Mouse (Mus musculus): ENCODE data around the gene Baz1b. TPM values are rescaled to one million over a fixed set of nuclear protein-coding genes. Genes with fewer than 3 reads are reported as not detected.
A peak's percentile ranks its signal among the peaks of the same experiment; 100 is the strongest.

Gene Baz1b
- polyA plus RNA-seq, 1 experiment from 2014 or later, result 20.9 TPM

GRCm38 (mm10) chr5:135242136-135242535, 55.1 kb downstream of the Baz1b start:
- no peak for ATAC-seq
- Histone ChIP-seq H3K4me3 (ENCODE audit: low read length) (no peak overlapping the region), H3K27me3 (replicated peaks; ENCODE audit: control insufficient read depth, insufficient read depth, low read length) (no peaks in the 10 kb centered on the region), H3K4me1 (ENCODE audit: control insufficient read depth, insufficient read depth, low read length) (no peaks in the 10 kb centered on the region), H3K9ac (ENCODE audit: low read depth, low read length) (no peak overlapping the region), H3K27ac (ENCODE audit: low read length) (no peak overlapping the region), H3K36me3 (ENCODE audit: control insufficient read depth, insufficient read depth, low read length) (peaks cover 48% of the 10 kb centered on the region), H3K4me2 (ENCODE audit: low read depth, low read length) (no peak overlapping the region), H3K9me3 (ENCODE audit: control insufficient read depth, low read length) (no peaks in the 10 kb centered on the region)
- 77% methylated on average over 12 of the region's 12 CpGs for WGBS

- 79% methylated on average over 3 of the region's 3 CpGs for WGBS
- no peak overlapping the region for H3K4me3 ChIP-seq (ENCODE audit: low read length)
- H3K27ac ChIP-seq (ENCODE audit: low read length), result no peak overlapping the region
- peaks cover 48% of the 10 kb centered on the region for H3K36me3 ChIP-seq (ENCODE audit: control insufficient read depth, insufficient read depth, low read length)
- H3K4me1 ChIP-seq (ENCODE audit: control insufficient read depth, insufficient read depth, low read length), result no peaks in the 10 kb centered on the region
- H3K9me3 ChIP-seq (ENCODE audit: control insufficient read depth, low read length), result no peaks in the 10 kb centered on the region
- no peak overlapping the region for H3K9ac ChIP-seq (ENCODE audit: low read depth, low read length)
- ATAC-seq, result no peak
- no peaks in the 10 kb centered on the region for H3K27me3 ChIP-seq (replicated peaks; ENCODE audit: control insufficient read depth, insufficient read depth, low read length)
- H3K4me2 ChIP-seq (ENCODE audit: low read depth, low read length), result no peak overlapping the region
Measured at GRCm38 (mm10) chr5:135242608-135243007, 55.5 kb downstream of the Baz1b start.

- Histone ChIP-seq H3K36me3 (ENCODE audit: control insufficient read depth, insufficient read depth, low read length) (peaks cover 48% of the 10 kb centered on the region), H3K4me2 (ENCODE audit: low read depth, low read length) (no peak overlapping the region), H3K27ac (ENCODE audit: low read length) (no peak overlapping the region), H3K4me1 (ENCODE audit: control insufficient read depth, insufficient read depth, low read length) (no peaks in the 10 kb centered on the region), H3K9ac (ENCODE audit: low read depth, low read length) (no peak overlapping the region), H3K4me3 (ENCODE audit: low read length) (no peak overlapping the region), H3K27me3 (replicated peaks; ENCODE audit: control insufficient read depth, insufficient read depth, low read length) (no peaks in the 10 kb centered on the region), H3K9me3 (ENCODE audit: control insufficient read depth, low read length) (no peaks in the 10 kb centered on the region)
- no peak for ATAC-seq
- 91% methylated on average over 1 of the region's 1 CpGs for WGBS
Measured at GRCm38 (mm10) chr5:135243166-135243565, 56.1 kb downstream of the Baz1b start.

GRCm38 (mm10) chr5:135246531-135246930, 59.5 kb downstream of the Baz1b start:
- no peak for ATAC-seq
- no peak overlapping the region for H3K4me3 ChIP-seq (ENCODE audit: low read length)
- H3K4me1 ChIP-seq (ENCODE audit: control insufficient read depth, insufficient read depth, low read length), result peaks cover 15% of the 10 kb centered on the region
- 68% methylated on average over 4 of the region's 4 CpGs for WGBS
- no peak overlapping the region for H3K4me2 ChIP-seq (ENCODE audit: low read depth, low read length)
- no peak overlapping the region for H3K9ac ChIP-seq (ENCODE audit: low read depth, low read length)
- peaks cover 27% of the 10 kb centered on the region for H3K36me3 ChIP-seq (ENCODE audit: control insufficient read depth, insufficient read depth, low read length)
- peaks cover 21% of the 10 kb centered on the region for H3K27me3 ChIP-seq (replicated peaks; ENCODE audit: control insufficient read depth, insufficient read depth, low read length)
- no peak overlapping the region for H3K27ac ChIP-seq (ENCODE audit: low read length)
- H3K9me3 ChIP-seq (ENCODE audit: control insufficient read depth, low read length), result no peaks in the 10 kb centered on the region

GRCm38 (mm10) chr5:135247337-135247736, 60.3 kb downstream of the Baz1b start:
- Histone ChIP-seq H3K27me3 (replicated peaks; ENCODE audit: control insufficient read depth, insufficient read depth, low read length) (peaks cover 21% of the 10 kb centered on the region), H3K4me3 (ENCODE audit: low read length) (no peak overlapping the region), H3K4me1 (ENCODE audit: control insufficient read depth, insufficient read depth, low read length) (peaks cover 15% of the 10 kb centered on the region), H3K27ac (ENCODE audit: low read length) (no peak overlapping the region), H3K4me2 (ENCODE audit: low read depth, low read length) (no peak overlapping the region), H3K9ac (ENCODE audit: low read depth, low read length) (no peak overlapping the region), H3K9me3 (ENCODE audit: control insufficient read depth, low read length) (no peaks in the 10 kb centered on the region), H3K36me3 (ENCODE audit: control insufficient read depth, insufficient read depth, low read length) (peaks cover 22% of the 10 kb centered on the region)
- no peak for ATAC-seq
- 79% methylated on average over 9 of the region's 9 CpGs for WGBS

GRCm38 (mm10) chr5:135248956-135249676, 62.1 kb downstream of the Baz1b start:
- Histone ChIP-seq H3K4me3 (ENCODE audit: low read length) (no peak overlapping the region), H3K4me2 (ENCODE audit: low read depth, low read length) (no peak overlapping the region), H3K27me3 (replicated peaks; ENCODE audit: control insufficient read depth, insufficient read depth, low read length) (peaks cover 21% of the 10 kb centered on the region), H3K36me3 (ENCODE audit: control insufficient read depth, insufficient read depth, low read length) (peaks cover 10% of the 10 kb centered on the region), H3K4me1 (ENCODE audit: control insufficient read depth, insufficient read depth, low read length) (peaks cover 15% of the 10 kb centered on the region), H3K27ac (ENCODE audit: low read length) (no peak overlapping the region), H3K9ac (ENCODE audit: low read depth, low read length) (no peak overlapping the region), H3K9me3 (ENCODE audit: control insufficient read depth, low read length) (no peaks in the 10 kb centered on the region)
- 84% methylated on average over 16 of the region's 16 CpGs for WGBS
- ATAC-seq, result no peak

DNA sequence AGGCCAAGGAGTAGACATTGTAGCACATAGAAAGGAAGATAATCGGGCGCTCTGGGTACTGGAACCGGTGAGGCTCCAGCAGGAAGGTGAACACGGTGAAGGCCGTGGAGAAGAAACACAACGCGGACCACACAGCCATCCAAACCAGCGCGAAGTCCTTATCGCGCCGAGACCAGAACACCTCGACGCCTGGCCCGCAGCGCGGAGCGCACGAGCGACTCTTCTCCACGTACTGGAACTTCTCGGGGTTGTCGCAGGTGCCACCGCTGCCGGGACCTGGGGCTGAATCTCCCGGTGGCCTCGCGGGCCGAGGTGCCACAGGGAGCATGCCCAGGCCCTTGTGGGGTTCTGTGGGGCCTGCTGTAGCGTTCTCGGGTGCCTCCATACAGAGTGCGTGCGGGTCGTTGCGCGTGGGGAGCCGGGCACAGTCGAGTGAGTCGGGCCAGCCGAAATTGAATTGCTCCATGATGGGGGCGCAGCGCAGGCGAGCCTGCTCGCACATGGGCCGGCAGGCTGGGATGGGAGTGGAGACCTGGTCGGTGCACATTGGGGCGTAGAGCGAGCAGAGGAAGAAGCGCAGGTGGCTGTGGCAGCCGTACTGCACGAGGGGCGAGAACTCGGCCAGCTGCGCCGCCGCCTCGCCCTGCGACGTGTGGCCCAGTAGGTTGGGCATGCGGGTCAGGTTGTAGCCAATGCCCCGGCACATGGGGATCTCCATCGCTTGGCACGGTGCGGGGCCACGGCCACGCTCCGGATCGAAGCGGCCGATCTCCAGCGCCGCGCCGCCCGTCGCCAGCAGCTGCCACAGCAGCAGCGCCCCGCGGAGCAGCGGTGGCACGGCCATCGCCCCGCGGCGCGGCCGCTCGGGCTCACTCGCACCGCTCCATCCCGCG, 63.4 kb downstream of the Baz1b start:
- ATAC-seq, result peak; percentile 77
- peaks cover 21% of the 10 kb centered on the region for H3K27me3 ChIP-seq (replicated peaks; ENCODE audit: control insufficient read depth, insufficient read depth, low read length)
- peaks cover 15% of the 10 kb centered on the region for H3K4me1 ChIP-seq (ENCODE audit: control insufficient read depth, insufficient read depth, low read length)
- no peak overlapping the region for H3K27ac ChIP-seq (ENCODE audit: low read length)
- H3K9ac ChIP-seq (ENCODE audit: low read depth, low read length), result peak overlapping the region; percentile 65
- H3K9me3 ChIP-seq (ENCODE audit: control insufficient read depth, low read length), result no peaks in the 10 kb centered on the region
- no peaks in the 10 kb centered on the region for H3K36me3 ChIP-seq (ENCODE audit: control insufficient read depth, insufficient read depth, low read length)
- peak overlapping the region; percentile 64 for H3K4me3 ChIP-seq (ENCODE audit: low read length)
- 2% methylated on average over 76 of the region's 92 CpGs for WGBS
- peak overlapping the region; percentile 100 for H3K4me2 ChIP-seq (ENCODE audit: low read depth, low read length)

DNA sequence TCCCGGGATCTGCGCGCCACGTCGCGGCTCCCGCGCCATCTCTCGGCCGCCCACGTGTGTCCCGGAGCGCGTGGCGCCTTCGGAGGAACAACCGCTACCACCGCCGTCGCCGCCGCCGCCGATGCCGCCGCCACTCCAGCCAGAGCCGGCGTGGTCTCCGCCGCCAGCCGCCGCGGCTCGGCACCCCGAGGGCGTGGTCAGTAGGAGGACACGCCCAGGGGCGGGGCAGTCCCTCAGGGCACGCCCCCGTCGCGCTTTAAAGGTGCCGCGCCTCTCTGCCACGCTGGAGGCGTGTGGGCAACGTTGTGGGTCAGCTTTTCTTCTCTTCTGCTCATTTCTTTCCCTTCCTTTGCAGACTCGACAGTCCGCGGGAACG, 64.0 kb downstream of the Baz1b start, which contains the start of gene Fzd9:
TSS of gene Fzd9 (minus strand) at position 152 of the 376 bp plus-strand sequence.
- H3K9ac ChIP-seq (ENCODE audit: low read depth, low read length), result peak within 1 kb of the TSS; percentile 65
- peak; percentile 94 for ATAC-seq
- H3K4me2 ChIP-seq (ENCODE audit: low read depth, low read length), result peak within 1 kb of the TSS; percentile 100
- peaks cover 21% of the 10 kb centered on the region for H3K27me3 ChIP-seq (replicated peaks; ENCODE audit: control insufficient read depth, insufficient read depth, low read length)
- H3K4me3 ChIP-seq (ENCODE audit: low read length), result peak within 1 kb of the TSS; percentile 64
- no peaks in the 10 kb centered on the region for H3K9me3 ChIP-seq (ENCODE audit: control insufficient read depth, low read length)
- WGBS, result under 1% methylated on average over 47 of the region's 51 CpGs
- H3K27ac ChIP-seq (ENCODE audit: low read length), result no peak within 1 kb of the TSS
- peaks cover 15% of the 10 kb centered on the region for H3K4me1 ChIP-seq (ENCODE audit: control insufficient read depth, insufficient read depth, low read length)
- H3K36me3 ChIP-seq (ENCODE audit: control insufficient read depth, insufficient read depth, low read length), result no peaks in the 10 kb centered on the region

DNA sequence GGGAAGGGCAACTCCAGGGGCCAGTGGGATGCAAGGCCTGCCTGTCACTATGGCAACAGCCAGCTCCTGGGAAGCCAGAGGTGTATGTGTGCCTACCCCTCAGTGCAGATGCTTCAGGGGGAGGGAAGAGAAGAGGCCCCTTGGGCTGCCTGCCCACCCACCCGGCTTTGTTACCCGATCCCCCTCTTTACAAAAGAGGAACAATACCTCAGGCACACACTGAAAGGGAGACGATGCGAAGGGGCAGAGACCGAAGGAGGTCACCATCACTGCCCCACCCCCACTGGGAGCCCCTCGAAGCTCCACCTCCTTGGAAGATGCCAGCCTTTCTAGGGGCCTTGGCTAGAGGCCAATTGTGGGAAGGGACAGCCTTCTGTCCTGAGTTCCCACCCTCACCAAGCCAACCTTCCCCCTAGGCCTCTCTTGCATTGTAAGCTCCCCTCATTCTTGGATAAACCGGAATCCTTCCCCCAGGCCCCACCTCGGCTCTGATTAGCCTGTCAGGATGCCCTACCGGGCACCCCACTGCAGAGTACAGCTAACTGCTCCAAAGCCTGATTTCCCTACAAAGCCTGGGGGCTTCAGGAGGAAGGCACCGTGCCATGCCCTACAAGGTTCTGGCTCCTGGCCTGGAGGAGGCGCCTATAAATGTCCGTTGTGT, 66.8 kb downstream of the Baz1b start:
- peaks cover 18% of the 10 kb centered on the region for H3K4me1 ChIP-seq (ENCODE audit: control insufficient read depth, insufficient read depth, low read length)
- no peaks in the 10 kb centered on the region for H3K9me3 ChIP-seq (ENCODE audit: control insufficient read depth, low read length)
- H3K4me2 ChIP-seq (ENCODE audit: low read depth, low read length), result no peak overlapping the region
- no peak overlapping the region for H3K4me3 ChIP-seq (ENCODE audit: low read length)
- no peaks in the 10 kb centered on the region for H3K36me3 ChIP-seq (ENCODE audit: control insufficient read depth, insufficient read depth, low read length)
- no peak for ATAC-seq
- no peak overlapping the region for H3K27ac ChIP-seq (ENCODE audit: low read length)
- peaks cover 21% of the 10 kb centered on the region for H3K27me3 ChIP-seq (replicated peaks; ENCODE audit: control insufficient read depth, insufficient read depth, low read length)
- no peak overlapping the region for H3K9ac ChIP-seq (ENCODE audit: low read depth, low read length)
- 18% methylated on average over 12 of the region's 12 CpGs for WGBS

All from intestine, embryonic 16.5 days (tissue).